Mouse (Mus musculus) kidney, adult 9 months (tissue): ENCODE measurements around the gene Oas1f.
"Not testable (repeated sequence)": the region's sequence is repeated elsewhere in the genome, so short reads cannot be mapped to it uniquely, and the experiment has no call there.

Source experiments
- DNase-seq: peaks from one replicate; pipeline ENCODE4 v3.0.0; 2022

The Oas1f gene

DNA sequence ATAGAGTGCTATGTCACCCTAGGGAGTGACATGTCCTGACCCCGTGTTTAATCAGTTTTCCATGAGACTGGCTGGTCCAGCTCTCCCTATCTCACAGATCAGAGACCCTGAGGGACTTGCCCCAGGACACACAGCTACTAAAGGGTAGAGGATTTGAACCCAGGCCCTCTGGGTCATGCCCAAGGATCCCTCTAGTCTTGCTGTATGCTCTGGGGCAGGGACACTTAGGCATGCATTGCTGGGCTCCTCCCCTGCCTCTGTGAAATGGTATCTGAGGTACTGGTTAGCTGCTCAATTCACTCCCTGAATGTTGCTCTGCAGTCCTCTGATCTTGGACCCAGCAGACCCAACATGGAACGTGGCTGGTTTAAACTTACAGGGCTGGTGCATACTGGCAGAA, 24.3 kb downstream of the Oas1f start:
- DNase-seq, result no peak

DNA sequence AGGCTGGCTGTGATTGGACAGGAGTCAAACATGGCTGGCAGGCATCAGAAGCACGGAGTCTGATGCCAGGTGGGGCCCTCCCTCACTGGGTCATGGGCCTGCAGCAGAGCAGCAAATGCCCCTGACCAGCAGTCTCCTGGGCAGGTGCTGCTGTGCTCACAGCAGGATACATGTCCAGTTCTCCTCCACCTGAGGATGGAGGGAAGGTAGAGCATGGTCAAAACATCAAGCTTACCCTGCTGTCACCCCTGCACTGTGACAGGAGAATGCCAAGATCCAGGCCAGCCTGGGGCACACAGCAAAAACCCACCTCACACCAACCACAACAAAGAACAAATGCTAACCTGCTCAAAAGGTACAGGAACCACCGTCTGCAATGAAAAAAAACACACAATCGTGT, 29.7 kb downstream of the Oas1f start:
- DNase-seq, result not testable (repeated sequence)

DNA sequence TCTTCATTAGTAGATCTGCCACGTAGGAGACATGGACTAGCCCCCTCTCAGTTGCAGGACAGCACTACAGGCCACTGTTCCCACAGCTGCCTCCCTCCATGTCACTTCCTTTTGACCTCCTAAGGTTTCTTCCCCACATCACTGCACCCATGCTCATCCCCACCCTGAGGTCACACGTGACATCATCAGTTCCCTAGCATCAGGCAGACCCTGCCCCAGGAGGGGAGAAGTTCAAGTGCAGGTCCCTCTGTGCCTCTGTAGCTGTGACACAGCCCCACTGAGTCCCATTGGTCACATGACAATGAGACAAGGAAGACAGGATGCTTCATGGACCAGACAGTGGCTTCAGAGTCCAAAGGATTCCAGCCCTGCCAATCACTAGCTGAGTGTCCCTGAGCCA, 30.2 kb downstream of the Oas1f start:
- DNase-seq, result not testable (repeated sequence)

DNA sequence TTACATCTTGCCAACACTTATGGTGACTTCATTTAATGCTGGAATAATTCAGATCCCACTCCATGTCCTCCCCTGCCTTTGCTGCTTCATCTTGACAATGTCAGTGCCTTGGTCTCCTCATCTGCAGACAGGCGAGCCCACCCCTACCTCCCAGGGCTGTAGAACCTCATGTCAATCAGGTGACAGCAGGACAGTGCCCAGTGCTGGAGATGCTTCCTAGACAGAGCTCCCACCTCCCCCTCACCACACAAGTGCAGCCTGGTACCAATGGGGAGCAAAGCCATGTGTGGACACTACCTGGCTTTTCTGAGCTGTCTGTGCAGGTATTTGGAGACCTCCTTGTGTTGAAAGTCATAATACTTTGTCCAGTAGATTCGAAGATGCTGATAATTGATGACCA, 31.6 kb downstream of the Oas1f start:
- DNase-seq, result not testable (repeated sequence)

DNA sequence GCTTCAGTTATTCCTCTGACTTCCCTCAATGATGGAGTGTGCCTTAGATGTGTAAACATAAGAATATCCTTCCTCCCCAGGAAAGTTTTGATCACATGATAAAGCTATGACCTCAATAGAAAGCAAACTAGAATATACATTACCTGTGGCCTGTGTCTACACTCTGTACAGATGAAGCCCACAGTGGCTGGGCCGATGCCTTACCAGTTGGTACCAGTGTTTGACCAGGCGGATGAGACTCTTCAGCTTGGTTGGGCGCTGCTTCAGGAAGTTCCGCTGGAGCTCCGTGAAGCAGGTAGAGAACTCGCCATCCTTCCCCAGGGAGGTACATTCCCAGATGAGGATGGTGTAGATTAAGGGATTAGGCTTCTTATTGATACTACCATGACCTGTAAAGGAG, 34.5 kb downstream of the Oas1f start:
- DNase-seq, result not testable (repeated sequence)

DNA sequence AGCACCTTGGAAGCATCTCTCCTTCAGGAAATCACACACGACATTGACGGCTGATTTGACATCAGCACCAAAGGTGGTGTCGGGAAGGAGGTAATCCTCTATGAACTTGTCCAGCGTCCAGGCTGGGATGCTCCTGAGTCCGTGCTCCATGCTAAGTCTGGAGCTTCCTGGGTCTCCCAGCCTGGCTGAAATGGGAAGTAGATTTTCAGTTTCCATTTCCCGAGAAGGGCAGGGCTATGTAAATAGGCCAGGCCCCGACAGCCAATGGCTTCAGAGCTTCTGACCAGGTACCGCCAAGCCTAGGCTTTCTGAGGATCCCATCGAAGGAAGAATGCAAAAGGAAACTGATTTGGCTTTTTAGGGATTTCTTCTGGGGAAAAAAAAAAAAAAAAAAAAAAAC, 40.2 kb downstream of the Oas1f start, which contains the start of gene Oas1g:
TSS of gene Oas1g (minus strand) at position 201 of the 400 bp plus-strand sequence.
- DNase-seq, result not testable (repeated sequence)

DNA sequence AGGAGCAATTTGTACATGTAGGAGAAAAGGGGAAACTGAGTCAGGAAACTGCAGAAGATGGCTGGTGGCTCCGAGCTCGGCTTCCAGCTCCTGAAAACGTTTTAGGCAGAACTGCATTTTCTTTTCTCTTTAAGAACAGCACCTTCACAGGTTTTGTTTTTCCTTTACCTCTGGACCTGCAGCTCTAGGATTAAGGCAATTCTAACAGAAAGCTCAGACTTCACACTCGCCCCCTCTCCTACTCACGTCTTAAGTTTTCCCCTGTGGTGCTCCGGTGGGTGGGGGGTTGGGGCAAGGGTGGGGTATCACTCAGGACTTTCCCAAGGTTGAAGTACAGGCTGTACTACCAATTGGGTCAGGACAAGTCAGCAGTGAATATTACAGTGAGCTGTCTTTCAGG, 40.7 kb downstream of the Oas1f start:
- DNase-seq, result no peak

DNA sequence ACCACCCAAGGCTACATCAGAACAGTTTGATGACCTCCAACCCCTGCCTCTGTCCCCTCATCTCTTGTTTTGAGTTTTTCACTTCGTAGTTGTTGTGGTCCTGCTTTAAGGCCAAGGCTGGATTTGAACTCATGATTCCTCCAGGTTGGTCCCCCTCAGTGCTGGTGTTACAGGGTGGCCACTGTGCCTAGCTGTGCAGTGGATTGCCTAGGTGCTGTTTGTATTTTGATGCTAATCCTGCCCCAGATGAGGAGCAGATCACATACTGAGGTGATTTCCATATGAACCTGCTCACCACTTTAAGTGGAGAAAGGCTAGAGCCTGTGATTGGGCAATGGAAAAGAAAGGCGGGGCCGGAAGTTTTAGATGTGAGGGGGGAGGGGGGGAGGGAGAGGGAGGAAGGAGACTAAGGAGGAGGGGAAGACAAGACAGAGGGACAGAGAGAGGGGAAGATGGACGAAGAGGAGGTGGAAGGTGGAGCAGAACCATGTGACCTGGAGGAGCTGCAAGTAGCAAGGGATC, 41.2 kb downstream of the Oas1f start:
- not testable (repeated sequence) for DNase-seq

DNA sequence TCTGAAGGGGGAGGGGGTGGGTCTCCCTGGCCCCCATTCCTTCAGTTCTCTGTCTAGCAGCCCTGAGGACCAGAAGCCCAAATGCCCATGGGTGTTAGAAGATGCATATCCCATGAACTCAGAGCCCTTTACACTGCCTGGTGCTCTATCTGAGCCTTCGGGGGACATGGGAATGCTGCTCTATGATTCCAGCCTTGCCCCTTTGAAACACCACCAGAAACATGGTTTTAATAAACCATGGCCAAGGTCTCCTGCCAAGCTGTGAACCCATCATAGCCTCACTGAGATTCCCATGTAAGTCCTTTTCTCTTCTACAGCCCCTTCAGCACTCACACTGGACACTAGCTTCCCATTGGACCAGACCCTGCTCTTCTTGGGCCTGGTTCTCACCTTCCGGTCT, 42.9 kb downstream of the Oas1f start:
- no peak for DNase-seq

DNA sequence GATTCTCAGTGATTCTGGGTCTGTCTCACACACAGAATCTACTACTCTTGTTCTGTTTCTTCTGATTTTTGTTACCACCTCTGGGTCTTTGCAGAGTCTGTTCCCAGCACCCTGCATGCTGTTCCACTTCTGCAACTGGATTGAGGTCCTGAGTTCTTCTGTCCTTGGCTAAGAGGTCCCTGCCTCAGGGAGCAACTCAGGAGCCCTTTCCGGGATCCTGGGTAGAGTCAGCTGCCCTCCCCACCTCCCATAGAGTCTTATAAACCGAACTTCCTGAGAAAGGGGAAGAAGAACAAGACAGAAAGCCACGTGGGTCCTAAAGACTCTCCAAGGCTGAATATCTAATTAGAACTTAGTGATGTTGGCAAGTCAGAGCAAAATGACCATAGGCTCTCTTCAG, 43.8 kb downstream of the Oas1f start:
- no peak for DNase-seq

DNA sequence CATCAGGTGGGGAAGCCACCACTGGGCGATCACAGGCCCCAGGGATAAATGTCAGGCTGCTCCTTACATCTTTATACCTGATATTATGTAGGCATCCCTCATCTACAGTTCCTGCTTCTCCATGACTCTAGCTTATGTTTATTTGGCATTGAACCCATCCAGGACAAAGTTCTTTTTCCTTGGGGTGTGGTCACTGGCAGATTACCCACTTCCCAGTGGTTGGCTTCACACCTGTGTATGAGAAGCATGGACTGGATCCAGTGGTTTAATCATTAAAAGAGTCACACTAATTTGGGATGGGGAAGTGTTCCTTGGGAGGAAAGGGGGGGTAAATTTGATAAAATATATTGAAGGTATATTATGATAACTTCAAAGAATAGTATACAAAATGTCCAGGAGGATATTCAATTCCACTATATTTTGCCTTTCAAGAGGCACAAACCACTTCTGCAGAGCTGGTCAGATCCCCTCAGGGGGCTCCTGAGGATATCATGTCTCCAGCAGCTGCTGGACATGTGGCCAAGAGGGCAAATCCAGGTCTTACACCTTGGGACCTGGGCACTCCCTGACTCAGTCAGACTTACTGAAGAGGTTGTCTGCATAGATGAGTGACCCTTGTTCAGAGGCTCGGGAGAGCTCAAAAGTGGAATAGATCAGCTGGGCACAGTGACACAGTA, 44.5 kb downstream of the Oas1f start:
- peak; percentile 54 for DNase-seq

DNA sequence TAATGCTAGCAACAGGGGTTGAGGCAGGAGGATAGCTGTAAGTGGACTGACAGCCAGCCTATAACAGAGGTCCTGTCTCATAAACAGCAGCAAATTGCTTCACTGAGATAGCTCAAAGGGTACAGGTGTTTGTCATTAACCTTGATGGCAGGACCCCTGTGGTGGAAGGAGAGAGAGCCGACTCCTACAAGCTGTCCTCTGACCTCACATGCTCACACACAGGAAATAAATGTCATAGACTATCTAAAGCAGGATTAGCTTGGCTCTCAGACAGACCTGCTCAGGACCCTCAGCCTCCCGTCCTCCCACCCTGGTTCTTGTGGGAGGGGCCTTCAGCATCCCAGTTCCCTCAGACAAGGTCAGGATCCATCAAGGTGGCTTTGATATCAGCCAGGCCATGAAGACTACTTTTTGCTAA, 45.1 kb downstream of the Oas1f start:
- no peak for DNase-seq

DNA sequence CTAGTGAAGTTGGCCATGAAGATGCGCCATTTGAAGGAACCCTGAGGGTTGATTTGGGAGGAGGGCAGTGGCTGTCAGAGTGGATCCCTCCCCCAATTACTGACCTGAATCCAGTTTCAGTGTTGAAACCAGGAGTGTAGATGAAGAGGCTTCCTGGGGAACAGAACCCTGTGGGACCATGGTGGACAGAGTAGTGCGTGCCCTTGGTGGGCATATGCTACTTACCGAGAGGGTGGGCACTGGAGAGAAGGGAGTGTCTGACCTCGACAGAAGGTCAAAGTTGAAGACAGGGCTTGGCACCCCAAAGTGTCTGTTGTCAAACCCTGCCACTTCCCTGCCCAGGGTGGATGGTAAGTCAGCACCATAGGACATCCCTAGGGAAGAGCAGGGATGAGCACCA, 46.7 kb downstream of the Oas1f start:
- DNase-seq, result not testable (repeated sequence)

DNA sequence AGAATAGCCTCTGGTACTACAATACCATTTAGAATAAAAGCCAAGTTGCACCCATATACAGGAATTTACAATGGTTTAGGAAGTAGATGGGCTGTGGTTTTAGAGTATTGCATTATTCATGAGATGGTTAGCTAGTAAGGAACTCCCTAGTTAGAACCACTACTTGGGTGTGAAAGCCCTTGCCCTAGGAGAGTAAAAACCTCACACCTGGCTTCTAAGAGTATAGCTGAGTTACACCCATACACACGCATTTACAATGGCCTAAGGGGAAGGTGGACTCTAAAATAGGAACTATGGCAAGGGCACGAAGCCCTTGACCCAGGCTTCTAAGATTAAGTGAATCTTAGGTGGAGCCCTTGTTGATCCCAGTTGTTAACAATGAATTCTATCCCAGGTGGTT, 47.5 kb downstream of the Oas1f start:
- DNase-seq, result not testable (repeated sequence)

DNA sequence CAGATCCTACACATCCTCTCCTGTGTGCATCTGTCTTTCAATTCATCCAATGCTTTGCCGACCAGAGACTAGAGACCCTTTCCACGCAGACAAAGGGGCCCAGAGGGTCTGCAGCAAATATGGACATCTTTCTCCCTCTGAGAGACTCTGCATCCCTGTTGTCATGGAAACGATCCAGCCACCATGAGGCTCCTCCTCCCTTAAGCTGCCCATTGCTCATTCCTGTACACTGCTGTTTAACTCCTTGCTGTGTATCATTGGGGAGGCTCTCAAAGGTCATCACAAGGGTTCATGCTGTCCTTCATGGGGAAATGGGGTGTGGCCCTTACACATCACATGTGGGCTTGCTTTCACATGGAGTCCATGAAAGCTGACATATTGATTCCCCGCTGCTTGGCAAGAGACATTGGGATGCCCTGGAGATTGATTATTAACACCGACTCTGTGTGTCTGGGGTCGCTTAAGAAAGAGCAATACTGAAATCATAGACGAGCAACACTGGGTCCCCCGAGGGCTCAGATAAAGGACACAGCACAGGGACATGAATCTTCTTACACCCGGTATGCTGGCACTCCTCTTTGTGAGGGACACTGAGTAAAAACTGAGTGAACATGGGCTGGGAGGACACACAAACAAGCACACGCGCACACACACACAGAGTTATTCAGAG, 48.2 kb downstream of the Oas1f start:
- DNase-seq, result no peak

DNA sequence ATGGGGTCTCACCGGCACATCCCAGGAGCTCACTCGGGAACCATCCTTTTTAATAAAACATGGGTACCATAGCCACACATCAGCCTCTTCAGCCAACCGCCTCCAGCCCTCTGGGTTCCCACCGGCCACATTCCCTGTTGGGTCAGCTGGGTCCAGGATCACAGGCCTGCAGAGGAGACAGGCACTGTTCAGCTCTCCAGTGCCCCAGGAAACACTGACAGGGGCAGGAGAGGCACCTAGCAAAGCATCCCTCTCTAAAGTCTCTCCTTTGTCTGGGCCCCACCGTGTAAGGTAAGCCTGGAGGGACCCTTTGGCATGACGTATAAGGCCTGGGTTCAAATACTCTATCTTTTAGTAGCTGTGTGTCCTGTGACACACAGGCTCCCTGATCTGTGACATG, 51.1 kb downstream of the Oas1f start:
- DNase-seq, result no peak

DNA sequence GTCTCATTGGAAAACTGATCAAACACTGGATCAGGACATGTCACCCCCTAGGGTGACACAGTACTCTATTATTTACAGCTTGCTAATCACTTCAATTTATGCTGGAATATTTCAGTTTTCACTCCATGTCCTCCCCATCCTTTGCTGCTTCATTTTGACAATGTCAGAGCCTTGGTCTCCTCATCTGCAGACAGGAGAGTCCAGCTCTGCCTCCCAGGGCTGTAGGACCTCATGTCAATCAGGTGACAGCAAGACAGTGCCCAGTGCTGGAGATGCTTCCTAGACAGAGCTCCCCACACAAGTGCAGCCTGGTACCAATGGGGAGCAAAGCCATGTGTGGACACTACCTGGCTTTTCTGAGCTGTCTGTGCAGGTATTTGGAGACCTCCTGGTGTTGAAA, 51.6 kb downstream of the Oas1f start:
- DNase-seq, result no peak

DNA sequence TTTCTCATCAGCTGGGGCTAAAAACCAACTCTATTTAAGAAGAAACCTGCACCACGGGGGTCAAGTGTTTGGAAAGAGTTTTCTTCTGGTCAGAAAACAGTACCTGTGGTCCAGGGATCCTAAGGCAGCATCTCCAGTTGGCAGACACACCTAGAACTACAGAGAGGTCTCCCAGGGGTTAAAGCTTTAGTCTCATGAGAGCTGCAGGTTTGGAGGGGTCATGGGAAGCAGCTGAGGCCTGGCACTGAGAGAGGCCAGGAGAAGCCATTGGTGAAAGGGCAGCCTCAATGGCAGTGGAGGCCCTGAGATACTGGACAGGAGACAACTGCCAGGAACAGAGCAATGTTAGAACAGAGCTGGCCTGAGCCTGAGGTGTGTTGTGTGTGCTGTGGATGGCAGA, 53.5 kb downstream of the Oas1f start:
- no peak for DNase-seq

DNA sequence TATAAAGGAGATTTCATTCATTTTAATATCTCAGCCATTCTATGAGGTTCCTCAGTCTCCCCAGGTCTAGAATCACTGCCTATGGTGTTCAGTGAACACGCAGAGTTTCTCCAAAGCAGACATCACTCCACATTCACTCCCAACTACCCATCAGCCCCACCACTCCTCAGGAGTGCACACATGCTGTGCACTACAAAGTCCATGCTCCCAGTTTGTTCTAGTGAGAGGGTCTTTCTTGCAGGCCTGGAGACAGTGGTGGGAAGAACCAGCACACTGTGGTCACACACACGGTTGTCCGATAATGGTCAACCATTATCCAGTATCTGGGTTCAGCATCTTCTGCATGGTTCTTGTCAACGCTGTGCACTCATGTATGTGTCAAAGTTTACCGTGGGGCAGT, 54.9 kb downstream of the Oas1f start:
- no peak for DNase-seq

DNA sequence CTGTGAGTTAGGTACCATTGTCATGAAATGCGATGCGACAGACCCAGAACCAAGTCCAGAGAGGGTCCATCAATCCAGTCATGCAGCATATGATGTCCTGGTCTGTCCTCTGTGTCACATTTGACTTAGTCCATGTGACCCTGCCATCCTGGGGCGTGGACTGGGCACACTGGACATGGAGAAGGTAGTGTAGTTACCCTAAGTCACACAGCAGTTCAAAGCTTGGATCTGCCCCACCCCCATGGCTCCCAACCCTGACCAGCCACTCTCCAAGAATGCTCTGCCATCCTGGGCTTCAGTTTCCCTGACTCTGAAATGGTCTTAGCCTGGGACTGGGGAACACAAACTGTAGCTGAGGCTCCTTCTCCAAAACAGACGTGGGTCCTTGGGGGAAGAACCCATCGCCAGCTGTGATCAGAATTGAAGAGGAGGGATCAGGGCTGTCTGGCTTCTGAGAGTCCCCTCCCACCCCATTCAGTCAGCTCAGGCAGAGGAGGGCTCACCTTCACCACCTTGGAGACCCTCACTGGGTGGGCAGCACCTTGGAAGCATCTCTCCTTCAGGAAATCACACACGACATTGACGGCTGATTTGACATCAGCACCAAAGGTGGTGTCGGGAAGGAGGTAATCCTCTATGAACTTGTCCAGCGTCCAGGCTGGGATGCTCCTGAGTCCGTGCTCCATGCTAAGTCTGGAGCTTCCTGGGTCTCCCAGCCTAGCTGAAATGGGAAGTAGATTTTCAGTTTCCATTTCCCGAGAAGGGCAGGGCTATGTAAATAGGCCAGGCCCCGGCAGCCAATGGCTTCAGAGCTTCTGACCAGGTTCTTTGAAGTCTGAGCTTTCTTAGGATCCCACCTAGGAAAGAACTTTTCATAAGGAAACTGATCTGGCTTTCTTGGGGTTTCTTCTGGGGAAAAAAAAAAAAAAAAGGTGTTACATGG, 59.9 kb downstream of the Oas1f start, which contains the start of gene Oas1a:
TSS of gene Oas1a (minus strand) at position 731 of the 943 bp plus-strand sequence.
- DNase-seq, result not testable (repeated sequence)
